Mouse (Mus musculus): ENCODE measurements around the gene Galnt7.

- TF ChIP-seq GATA2 (IDR thresholded peaks at IDR 0.05; ENCODE audit: borderline replicate concordance, low read depth, low read length) (no peak), CTCF (IDR thresholded peaks at IDR 0.05; ENCODE audit: low read depth, low read length) (no peak), TAL1 (conservative IDR thresholded peaks at IDR 0.05; ENCODE audit: low read depth, low read length) (no peak)
Observed at GRCm38 (mm10) chr8:57688633-57689032, 35.8 kb upstream of the Galnt7 start.

All from G1E (cell line).